ENCODE assay signal across 26 mouse cellular contexts in genomic region chr6:67018365-67018764, GRCm38 (mm10).
"Had no signal": no experiment of that assay in that cellular context is flagged by ENCODE, and none has a peak within 500 bp of the region (broad histone marks: within the 10 kb centered on the region; RNA-seq: fewer than 3 reads in every experiment).

No protein-coding gene starts in this region.

- H3K9me3 ChIP-seq: embryonic facial prominence, embryonic 10.5 days; embryonic facial prominence, embryonic 12.5 days; embryonic facial prominence, embryonic 13.5 days; embryonic facial prominence, embryonic 15.5 days; forebrain, embryonic 12.5 days; forebrain, embryonic 13.5 days; forebrain, embryonic 15.5 days had no signal

- H3K4me3 ChIP-seq: embryonic facial prominence, embryonic 10.5 days; embryonic facial prominence, embryonic 12.5 days; embryonic facial prominence, embryonic 13.5 days; embryonic facial prominence, embryonic 15.5 days; erythroblast, embryonic 14.5 days; forebrain, embryonic 12.5 days; forebrain, embryonic 13.5 days; forebrain, embryonic 15.5 days; gastrocnemius, adult 2 months; heart, adult 2 months had no signal

- H3K27ac ChIP-seq: embryonic facial prominence, embryonic 10.5 days; embryonic facial prominence, embryonic 12.5 days; embryonic facial prominence, embryonic 13.5 days; embryonic facial prominence, embryonic 15.5 days; forebrain, embryonic 12.5 days; forebrain, embryonic 13.5 days; forebrain, embryonic 15.5 days; gastrocnemius, adult 2 months; heart, adult 2 months had no signal

- H3K36me3 ChIP-seq: embryonic facial prominence, embryonic 10.5 days; embryonic facial prominence, embryonic 12.5 days; embryonic facial prominence, embryonic 13.5 days; forebrain, embryonic 12.5 days; forebrain, embryonic 15.5 days had no signal

- H3K9ac ChIP-seq: embryonic facial prominence, embryonic 12.5 days; embryonic facial prominence, embryonic 13.5 days; embryonic facial prominence, embryonic 15.5 days; forebrain, embryonic 12.5 days; forebrain, embryonic 13.5 days; forebrain, embryonic 15.5 days; forebrain, postnatal 0 days had no signal

- DNase-seq: cerebellum, adult 2 months; cerebellum, adult 8-10 months; cerebellum, adult 9-10 months; cerebellum, adult 9-11 months; cerebellum, postnatal 10 days; cerebellum, postnatal 14 days; cerebellum, postnatal 25 days; cerebellum, postnatal 36 days; embryo, embryonic 11 days; forebrain, postnatal 0 days; gastrocnemius, adult 2 months; gastrocnemius, postnatal 10 days; gastrocnemius, postnatal 14 days; gastrocnemius, postnatal 25 days; gastrocnemius, postnatal 36 days; heart, adult 18-20 months; heart, adult 2 months had no signal

- H3K4me2 ChIP-seq: embryonic facial prominence, embryonic 12.5 days; embryonic facial prominence, embryonic 13.5 days; embryonic facial prominence, embryonic 15.5 days; forebrain, embryonic 12.5 days; forebrain, embryonic 13.5 days; forebrain, embryonic 15.5 days had no signal

- H3K4me1 ChIP-seq: embryonic facial prominence, embryonic 10.5 days; embryonic facial prominence, embryonic 12.5 days; embryonic facial prominence, embryonic 13.5 days; forebrain, embryonic 12.5 days; forebrain, embryonic 15.5 days had no signal

- H3K27me3 ChIP-seq: embryonic facial prominence, embryonic 12.5 days; embryonic facial prominence, embryonic 13.5 days; embryonic facial prominence, embryonic 15.5 days; forebrain, embryonic 12.5 days; forebrain, embryonic 13.5 days; forebrain, embryonic 15.5 days had no signal

- ATAC-seq: forebrain, embryonic 13.5 days; forebrain, embryonic 14.5 days had no signal
